Mouse (Mus musculus) forebrain, embryonic 11.5 days (tissue): Measurements from ENCODE around the gene Fam19a1. TPM values are rescaled to one million over a fixed set of nuclear protein-coding genes. Genes with fewer than 3 reads are reported as not detected.

ENCODE experiments used
- ATAC-seq: fragments of 200-750 bp; cut with Nextera tagmentation; replicated peaks from 2 replicates; pipeline ENCODE4 v1.8.0; 2017; ENCODE audit warnings: moderate TSS enrichment; ENCODE audit not compliant: low FRiP score
- DNase-seq: peaks from one replicate; pipeline ENCODE4 v3.0.0-alpha.2; 2017; ENCODE audit warnings: low spot score
- H3K27ac ChIP-seq: fragments of 300-500 bp; sonication (generic); 2 replicates; pipeline ENCODE4 v1.5.1; 2014; ENCODE audit warnings: low read depth, low read length
- H3K27me3 ChIP-seq: fragments of 300-500 bp; sonication (generic); 2 replicates; pipeline ENCODE4 v1.6.1; 2014; ENCODE audit warnings: mild to moderate bottlenecking, low read length, mixed read lengths; ENCODE audit not compliant: control insufficient read depth, insufficient read depth
- H3K36me3 ChIP-seq: fragments of 300-500 bp; sonication (generic); 2 replicates; pipeline ENCODE4 v1.6.1; 2014; ENCODE audit warnings: mild to moderate bottlenecking, low read length, moderate library complexity, mixed read lengths; ENCODE audit not compliant: control insufficient read depth, insufficient read depth
- H3K4me1 ChIP-seq: fragments of 300-500 bp; sonication (generic); replicated peaks from 2 replicates; pipeline ENCODE4 v1.6.1; 2014; ENCODE audit warnings: low read length, mixed read lengths; ENCODE audit not compliant: control insufficient read depth, insufficient read depth
- H3K4me2 ChIP-seq: fragments of 300-500 bp; sonication (generic); 2 replicates; pipeline ENCODE4 v1.6.1; 2014; ENCODE audit warnings: low read depth, mild to moderate bottlenecking, low read length, moderate library complexity, mixed read lengths; ENCODE audit not compliant: severe bottlenecking
- H3K4me3 ChIP-seq: fragments of 300-500 bp; sonication (generic); 2 replicates; pipeline ENCODE4 v1.5.1; 2014; ENCODE audit warnings: low read depth, low read length
- H3K9ac ChIP-seq: fragments of 300-500 bp; sonication (generic); 2 replicates; pipeline ENCODE4 v1.6.1; 2014; ENCODE audit warnings: low read length
- H3K9me3 ChIP-seq: fragments of 300-500 bp; sonication (generic); 2 replicates; pipeline ENCODE4 v1.6.1; 2016; ENCODE audit warnings: low read length, mixed read lengths; ENCODE audit not compliant: control insufficient read depth
- WGBS: fragments of 180-500 bp; shearing (Covaris S2); extraction: QIAGEN DNeasy Blood & Tissue Kit; methylation state at CpG from one replicate; pipeline ENCODE4 v1.1.7; 2014; 5-methylcytosine and 5-hydroxymethylcytosine counted together
- polyA plus RNA-seq: library from polyadenylated mRNA; unstranded; fragments of >200 nt; fragmentation: Nextera tagmentation; extraction: Ambion mirVana; gene quantifications from 2 replicates; pipeline ENCODE4 v1.2.1, GENCODE M21; 2014

Fam19a1 gene
- polyA plus RNA-seq: 0.96 and 1.5 TPM in 2 replicates

- ATAC-seq (no peak), DNase-seq (no peak)
- Histone ChIP-seq H3K9ac (no peak within 1 kb of the TSS), H3K9me3 (no peaks in the 10 kb centered on the region), H3K4me3 (no peak within 1 kb of the TSS), H3K27me3 (peaks cover 2% of the 10 kb centered on the region; the same call in 1 of the 2 replicates), H3K4me2 (no peak within 1 kb of the TSS), H3K27ac (no peak within 1 kb of the TSS), H3K36me3 (no peaks in the 10 kb centered on the region), H3K4me1 (no peaks in the 10 kb centered on the region)
- 40% methylated on average over 6 of the region's 6 CpGs for WGBS
Measured at GRCm38 (mm10) chr6:96112854-96113253, at the start of gene Fam19a1. TSS of gene Fam19a1 (plus strand) at chr6:96113154.

DNA sequence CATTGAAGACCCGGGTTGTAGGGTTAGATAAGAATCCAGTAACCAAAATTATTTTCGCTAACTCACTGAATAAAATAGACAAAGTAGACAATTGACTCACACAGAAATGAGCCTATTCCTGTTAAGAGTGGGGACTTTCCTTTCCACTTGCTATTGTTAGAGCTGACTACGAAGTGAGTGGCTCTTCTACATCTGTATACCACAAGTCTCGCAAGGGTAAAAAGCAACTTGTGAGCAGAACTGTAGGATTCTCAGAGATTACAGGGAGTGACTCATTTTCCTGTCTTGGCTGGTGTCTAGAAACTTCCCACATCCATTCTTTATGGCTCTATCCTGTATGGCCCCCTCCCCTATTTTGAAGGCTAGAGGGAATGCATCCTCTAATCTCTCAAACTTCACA lies 41.9 kb upstream of the Fam19a1 start:
- H3K4me1 ChIP-seq: no peaks in the 10 kb centered on the region
- H3K27ac ChIP-seq: no peak overlapping the region
- H3K9me3 ChIP-seq: no peaks in the 10 kb centered on the region
- 90% methylated on average over 4 of the region's 4 CpGs for WGBS
- no peaks in the 10 kb centered on the region for H3K27me3 ChIP-seq
- no peak overlapping the region for H3K9ac ChIP-seq
- no peak overlapping the region for H3K4me2 ChIP-seq
- ATAC-seq (no peak), DNase-seq (no peak)
- H3K36me3 ChIP-seq: no peaks in the 10 kb centered on the region
- H3K4me3 ChIP-seq: no peak overlapping the region

GRCm38 (mm10) chr6:96071567-96071966 lies 41.4 kb upstream of the Fam19a1 start:
- ATAC-seq (no peak), DNase-seq (no peak)
- no peaks in the 10 kb centered on the region for H3K27me3 ChIP-seq
- no peaks in the 10 kb centered on the region for H3K9me3 ChIP-seq
- H3K4me2 ChIP-seq: no peak overlapping the region
- no peak overlapping the region for H3K4me3 ChIP-seq
- H3K9ac ChIP-seq: no peak overlapping the region
- no peaks in the 10 kb centered on the region for H3K36me3 ChIP-seq
- no peak overlapping the region for H3K27ac ChIP-seq
- no peaks in the 10 kb centered on the region for H3K4me1 ChIP-seq

- H3K9ac ChIP-seq: no peak overlapping the region
- H3K4me2 ChIP-seq: no peak overlapping the region
Measured at GRCm38 (mm10) chr6:96089961-96090360, 23.0 kb upstream of the Fam19a1 start.

DNA sequence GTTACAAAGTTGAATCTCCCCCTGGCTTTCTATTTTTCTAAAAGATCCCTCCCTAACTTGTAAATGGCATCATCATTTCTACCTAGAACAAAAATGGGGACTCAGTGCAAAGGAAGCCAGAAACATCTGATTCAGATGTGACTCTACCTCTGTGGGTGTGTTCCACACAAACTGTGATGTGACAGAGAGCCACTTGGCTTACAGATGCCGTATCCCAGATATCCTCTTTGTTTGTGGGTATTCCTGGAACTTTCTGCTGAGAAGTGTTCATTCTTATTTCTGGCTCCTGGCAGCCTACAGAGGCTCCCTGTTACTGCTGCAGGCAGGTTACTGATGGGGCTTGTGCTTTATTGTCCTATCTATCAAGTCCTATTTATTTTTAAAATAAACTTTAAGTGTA lies 19.2 kb upstream of the Fam19a1 start:
- WGBS: 90% methylated on average over 1 of the region's 1 CpGs
- Histone ChIP-seq H3K4me1 (no peaks in the 10 kb centered on the region), H3K4me2 (no peak overlapping the region), H3K9ac (no peak overlapping the region), H3K4me3 (no peak overlapping the region), H3K36me3 (no peaks in the 10 kb centered on the region), H3K27me3 (no peaks in the 10 kb centered on the region), H3K9me3 (no peaks in the 10 kb centered on the region), H3K27ac (no peak overlapping the region)
- no peak for DNase-seq
- no peak for ATAC-seq

More at GRCm38 (mm10) chr6:96089961-96090360, 23.0 kb upstream of the Fam19a1 start:
- H3K4me3 ChIP-seq: no peak overlapping the region
- H3K4me1 ChIP-seq: no peaks in the 10 kb centered on the region
- no peaks in the 10 kb centered on the region for H3K27me3 ChIP-seq
- H3K36me3 ChIP-seq: no peaks in the 10 kb centered on the region
- ATAC-seq (no peak), DNase-seq (no peak)
- no peak overlapping the region for H3K27ac ChIP-seq
- WGBS: 87% methylated on average over 6 of the region's 6 CpGs
- no peaks in the 10 kb centered on the region for H3K9me3 ChIP-seq

DNA sequence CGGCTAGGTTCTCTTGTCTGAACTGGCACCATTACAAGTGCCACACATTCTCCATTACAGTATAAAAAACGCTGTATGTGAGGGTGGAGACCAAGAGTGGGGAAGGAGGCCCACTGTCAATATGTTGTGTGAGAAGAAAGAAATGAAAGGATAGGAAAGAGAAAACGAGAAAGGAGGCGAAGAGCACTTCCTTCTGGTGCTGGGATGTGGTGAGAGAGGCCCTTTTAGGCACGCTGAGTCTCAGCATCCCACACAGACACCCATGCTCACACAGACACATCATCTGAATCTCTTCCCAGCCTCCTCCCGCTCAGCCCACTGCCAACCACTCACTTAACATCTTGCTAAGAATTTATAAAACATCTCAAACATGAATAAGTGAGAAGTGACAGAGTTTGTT lies 14.7 kb upstream of the Fam19a1 start:
- Histone ChIP-seq H3K27me3 (no peaks in the 10 kb centered on the region), H3K4me2 (no peak overlapping the region), H3K4me1 (no peaks in the 10 kb centered on the region), H3K27ac (no peak overlapping the region), H3K36me3 (no peaks in the 10 kb centered on the region), H3K4me3 (no peak overlapping the region), H3K9me3 (no peaks in the 10 kb centered on the region), H3K9ac (no peak overlapping the region)
- no peak for ATAC-seq
- no peak for DNase-seq
- WGBS: 81% methylated on average over 6 of the region's 6 CpGs

DNA sequence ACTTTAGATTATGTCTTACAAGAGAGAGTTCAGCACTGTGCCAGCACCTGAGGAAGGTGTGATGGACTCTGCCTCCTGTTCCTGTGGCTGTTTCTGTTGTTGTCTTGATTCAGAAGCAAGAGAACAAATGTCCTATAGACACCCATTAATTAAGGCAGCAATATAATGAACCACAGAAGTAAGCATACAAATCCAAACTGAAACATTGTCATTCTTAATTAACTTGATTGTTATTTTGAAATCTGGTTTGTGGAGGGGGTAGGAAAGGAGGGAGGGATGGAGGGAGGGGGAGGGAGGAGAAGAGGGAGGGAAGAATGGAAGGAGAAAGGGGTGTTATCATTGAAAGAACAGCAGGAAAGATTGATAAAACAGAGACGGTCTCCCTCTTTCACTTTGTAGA lies 1.3 kb upstream of the Fam19a1 start:
- Histone ChIP-seq H3K36me3 (no peaks in the 10 kb centered on the region), H3K27ac (no peak overlapping the region), H3K4me2 (no peak overlapping the region), H3K9me3 (no peaks in the 10 kb centered on the region), H3K4me1 (no peaks in the 10 kb centered on the region), H3K27me3 (peaks cover 2% of the 10 kb centered on the region; the same call in 1 of the 2 replicates), H3K4me3 (no peak overlapping the region), H3K9ac (no peak overlapping the region)
- no peak for ATAC-seq
- DNase-seq: no peak
- 64% methylated on average over 1 of the region's 1 CpGs for WGBS

DNA sequence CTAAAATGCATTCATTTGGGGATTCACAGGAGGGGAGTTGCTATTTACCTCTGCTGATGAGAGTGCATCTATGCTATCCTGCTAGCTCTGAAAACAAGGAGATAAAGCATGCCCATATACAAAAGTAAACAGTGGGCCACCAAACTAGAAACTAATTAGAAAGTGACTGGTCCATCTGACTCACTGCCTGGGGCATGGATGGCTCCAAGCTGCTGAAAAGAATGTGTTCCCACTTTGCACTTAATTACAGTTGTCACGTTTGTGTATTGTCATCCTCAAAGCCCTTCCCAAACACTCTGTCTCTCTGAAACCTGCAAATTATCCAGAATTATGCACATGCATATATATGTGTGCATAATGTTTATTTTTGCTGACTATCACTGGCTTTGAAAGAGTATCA lies 1.2 kb downstream of the Fam19a1 start:
- Histone ChIP-seq H3K36me3 (no peaks in the 10 kb centered on the region), H3K4me1 (no peaks in the 10 kb centered on the region), H3K27me3 (peaks cover 2% of the 10 kb centered on the region; the same call in 1 of the 2 replicates), H3K27ac (no peak overlapping the region), H3K9ac (no peak overlapping the region), H3K9me3 (no peaks in the 10 kb centered on the region), H3K4me3 (no peak overlapping the region), H3K4me2 (no peak overlapping the region)
- DNase-seq (no peak), ATAC-seq (no peak)
- WGBS: 7% methylated on average over 1 of the region's 1 CpGs

DNA sequence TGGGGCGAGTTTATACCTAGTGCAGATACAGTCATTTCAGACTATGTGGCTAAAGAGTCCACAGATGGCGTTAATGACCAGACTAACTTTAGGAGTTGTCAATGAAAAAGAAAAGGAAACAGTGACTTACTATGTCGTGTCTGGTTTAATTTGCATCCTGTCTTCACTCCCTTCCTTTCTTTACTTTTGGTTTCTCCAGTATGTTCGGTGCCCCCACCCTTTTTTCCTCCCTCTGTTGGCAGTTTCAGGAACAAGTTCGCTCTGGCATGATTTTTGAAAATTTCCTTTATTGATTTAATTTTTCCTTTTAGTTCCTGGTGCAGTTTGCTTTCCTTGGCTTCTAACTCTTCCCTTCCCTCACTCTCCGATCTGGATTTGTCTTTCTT lies 3.2 kb downstream of the Fam19a1 start:
- peak overlapping the region; percentile 48 for H3K4me3 ChIP-seq
- DNase-seq (no peak), ATAC-seq (no peak)
- WGBS: 12% methylated on average over 6 of the region's 6 CpGs
- H3K36me3 ChIP-seq: no peaks in the 10 kb centered on the region
- peaks cover 2% of the 10 kb centered on the region; the same call in 1 of the 2 replicates for H3K27me3 ChIP-seq
- H3K4me1 ChIP-seq: no peaks in the 10 kb centered on the region
- no peak overlapping the region for H3K27ac ChIP-seq
- peak overlapping the region; percentile 97 for H3K4me2 ChIP-seq
- peak overlapping the region; percentile 72 for H3K9ac ChIP-seq
- H3K9me3 ChIP-seq: no peaks in the 10 kb centered on the region
